Mouse (Mus musculus) thymus, postnatal 4 days (tissue): ENCODE results near the gene Vamp1.
"Not testable (repeated sequence)": the region's sequence is repeated elsewhere in the genome, so short reads cannot be mapped to it uniquely, and the experiment has no call there.

Experiments used
- DNase-seq: peaks from one replicate; pipeline ENCODE4 v3.0.0; 2021

The Vamp1 gene

GRCm38 (mm10) chr6:125252711-125253110 is 37.4 kb downstream of the Vamp1 start:
- no peak for DNase-seq

GRCm38 (mm10) chr6:125253863-125254715 is 38.7 kb downstream of the Vamp1 start:
- no peak for DNase-seq

GRCm38 (mm10) chr6:125255516-125256044 is 40.2 kb downstream of the Vamp1 start:
- peak; percentile 53 for DNase-seq

- no peak for DNase-seq
Measured at GRCm38 (mm10) chr6:125256222-125256966, 41.0 kb downstream of the Vamp1 start.

GRCm38 (mm10) chr6:125260006-125260555 is 44.7 kb downstream of the Vamp1 start:
- no peak for DNase-seq

- no peak for DNase-seq
Measured at GRCm38 (mm10) chr6:125264219-125264618, 48.9 kb downstream of the Vamp1 start.

GRCm38 (mm10) chr6:125265239-125265638 is 49.9 kb downstream of the Vamp1 start:
- peak; percentile 78 for DNase-seq

GRCm38 (mm10) chr6:125266091-125266490 is 50.7 kb downstream of the Vamp1 start:
- DNase-seq, result no peak

GRCm38 (mm10) chr6:125266600-125266999 is 51.2 kb downstream of the Vamp1 start:
- DNase-seq, result not testable (repeated sequence)

- DNase-seq, result no peak
Measured at GRCm38 (mm10) chr6:125267469-125267868, 52.1 kb downstream of the Vamp1 start.

GRCm38 (mm10) chr6:125268799-125269198 is 53.4 kb downstream of the Vamp1 start:
- no peak for DNase-seq

- DNase-seq, result peak; percentile 91
Measured at GRCm38 (mm10) chr6:125271455-125272227, 56.3 kb downstream of the Vamp1 start.

GRCm38 (mm10) chr6:125272228-125272785 is 57.0 kb downstream of the Vamp1 start:
- DNase-seq, result no peak

GRCm38 (mm10) chr6:125274841-125275563 is 59.7 kb downstream of the Vamp1 start:
- DNase-seq, result peak; percentile 73

- DNase-seq, result no peak
Measured at GRCm38 (mm10) chr6:125279729-125280128, 64.4 kb downstream of the Vamp1 start.

GRCm38 (mm10) chr6:125282721-125283120 is 67.4 kb downstream of the Vamp1 start:
- not testable (repeated sequence) for DNase-seq

GRCm38 (mm10) chr6:125284250-125284649 is 68.9 kb downstream of the Vamp1 start:
- DNase-seq, result no peak

- no peak for DNase-seq
Measured at GRCm38 (mm10) chr6:125284751-125285150, 69.4 kb downstream of the Vamp1 start.

GRCm38 (mm10) chr6:125285890-125286289 is 70.5 kb downstream of the Vamp1 start, which contains the start of gene Tuba3a:
Gene Tuba3a, minus strand, starts transcription at chr6:125286042.
- no peak for DNase-seq

- DNase-seq, result no peak
Measured at GRCm38 (mm10) chr6:125286944-125287343, 71.6 kb downstream of the Vamp1 start.

- no peak for DNase-seq
Measured at GRCm38 (mm10) chr6:125288730-125289129, 73.4 kb downstream of the Vamp1 start.
